Comparison of ENCODE assay signal across 9 mouse cellular contexts in genomic region chr2:118676839-118677741, GRCm38 (mm10). TPM values are rescaled to one million over a fixed set of nuclear protein-coding genes. Genes with fewer than 3 reads are reported as not detected.
DNase-seq lines count a peak whose midpoint lies in the region; ATAC-seq and TF ChIP-seq lines count a peak whose summit lies in the region.
"Had no signal": no experiment of that assay in that cellular context is flagged by ENCODE, and none has a peak within 500 bp of the region (broad histone marks: within the 10 kb centered on the region; RNA-seq: fewer than 3 reads in every experiment).

No protein-coding gene starts in this region.

- peak overlapping the region; percentile 66 for H3K9ac ChIP-seq in embryonic facial prominence, embryonic 13.5 days
- peak overlapping the region; percentile 74 for H3K9ac ChIP-seq in hindbrain, embryonic 13.5 days
- peak overlapping the region; percentile 40 for H3K9ac ChIP-seq in liver, embryonic 14.5 days (replicated peaks)
- peak overlapping the region; percentile 56 for H3K9ac ChIP-seq in neural tube, embryonic 14.5 days (replicated peaks; ENCODE audit: low read depth, low read length)

- TF ChIP-seq CTCF in E14TG2a.4 (conservative IDR thresholded peaks at IDR 0.05; ENCODE audit: low read length) = no peak
- TF ChIP-seq CTCF in liver, embryonic 14.5 days (IDR thresholded peaks at IDR 0.05; ENCODE audit: low read depth) = no peak

- H3K36me3 ChIP-seq in erythroblast, embryonic 14.5 days (ENCODE audit: control insufficient read depth) = no peaks in the 10 kb centered on the region
- H3K36me3 ChIP-seq in E14TG2a.4 (ENCODE audit: insufficient read depth, low read length) = 0 out of 2 replicates have a peak, but pooled peaks cover 4% of the 10 kb centered on the region
- H3K36me3 ChIP-seq in embryonic facial prominence, embryonic 13.5 days = no peaks in the 10 kb centered on the region
- peaks cover 8% of the 10 kb centered on the region; the same call in 1 of the 2 replicates for H3K36me3 ChIP-seq in hindbrain, embryonic 13.5 days
- H3K36me3 ChIP-seq in liver, embryonic 14.5 days (replicated peaks; ENCODE audit: control insufficient read depth, insufficient read depth, low read depth) = no peaks in the 10 kb centered on the region
- H3K36me3 ChIP-seq in neural tube, embryonic 14.5 days (ENCODE audit: control insufficient read depth, insufficient read depth, low read length) = no peaks in the 10 kb centered on the region

- H3K4me1 ChIP-seq in erythroblast, embryonic 14.5 days (ENCODE audit: control insufficient read depth) = peaks cover 26% of the 10 kb centered on the region
- H3K4me1 ChIP-seq in E14TG2a.4 (replicated peaks; ENCODE audit: low read depth, low read length) = peaks cover 53% of the 10 kb centered on the region
- peaks cover 19% of the 10 kb centered on the region for H3K4me1 ChIP-seq in embryonic facial prominence, embryonic 13.5 days
- peaks cover 13% of the 10 kb centered on the region for H3K4me1 ChIP-seq in hindbrain, embryonic 13.5 days (replicated peaks)
- H3K4me1 ChIP-seq in liver, embryonic 14.5 days (replicated peaks; ENCODE audit: control insufficient read depth in 2 of 2, insufficient read depth in 2 of 2, low read length in 1 of 2) = peaks cover 3 to 6% of the 10 kb centered on the region in 2 experiments
- H3K4me1 ChIP-seq in neural tube, embryonic 14.5 days (ENCODE audit: control insufficient read depth, insufficient read depth, low read length) = peaks cover 10% of the 10 kb centered on the region

- peak overlapping the region; percentile 95 for H3K4me2 ChIP-seq in embryonic facial prominence, embryonic 13.5 days
- H3K4me2 ChIP-seq in hindbrain, embryonic 13.5 days = peak overlapping the region; percentile 96
- H3K4me2 ChIP-seq in liver, embryonic 14.5 days (ENCODE audit: low read depth) = peak overlapping the region; percentile 86
- peak overlapping the region; percentile 93 for H3K4me2 ChIP-seq in neural tube, embryonic 14.5 days (ENCODE audit: low read depth, low read length)

- ATAC-seq in erythroblast, adult 5-6 weeks (replicated peaks; ENCODE audit: low FRiP score, poor library complexity, severe bottlenecking) = no peak
- ATAC-seq in embryonic facial prominence, embryonic 13.5 days (ENCODE audit: insufficient number of reproducible peaks, insufficient read depth, low FRiP score, low TSS enrichment, low read depth) = 0 out of 2 replicates have a peak, but pooled peaks have one; percentile 17
- peak; percentile 63 for ATAC-seq in hindbrain, embryonic 13.5 days (ENCODE audit: low FRiP score)
- peak; percentile 53; the same call in 1 of the 2 replicates for ATAC-seq in liver, embryonic 14.5 days (ENCODE audit: insufficient read depth)
- ATAC-seq in neural tube, embryonic 14.5 days (ENCODE audit: low read depth) = peak; percentile 47

- peaks cover 61% of the 10 kb centered on the region for H3K27me3 ChIP-seq in erythroblast, embryonic 14.5 days (ENCODE audit: control insufficient read depth)
- peaks cover 58% of the 10 kb centered on the region for H3K27me3 ChIP-seq in E14TG2a.4 (ENCODE audit: insufficient read depth, low read length)
- H3K27me3 ChIP-seq in embryonic facial prominence, embryonic 13.5 days = peaks cover 80% of the 10 kb centered on the region
- H3K27me3 ChIP-seq in hindbrain, embryonic 13.5 days = peaks cover 94% of the 10 kb centered on the region
- peaks cover 35% of the 10 kb centered on the region for H3K27me3 ChIP-seq in liver, embryonic 14.5 days (ENCODE audit: control insufficient read depth, insufficient read depth, low read length)
- H3K27me3 ChIP-seq in neural tube, embryonic 14.5 days (ENCODE audit: control insufficient read depth, insufficient read depth, low read length) = peaks cover 45% of the 10 kb centered on the region
- H3K27me3 ChIP-seq: CH12.LX had no signal

- H3K27ac ChIP-seq in embryonic facial prominence, embryonic 13.5 days = no peak overlapping the region
- no peak overlapping the region for H3K27ac ChIP-seq in hindbrain, embryonic 13.5 days
- no peak overlapping the region for H3K27ac ChIP-seq in liver, embryonic 14.5 days
- no peak overlapping the region for H3K27ac ChIP-seq in neural tube, embryonic 14.5 days (ENCODE audit: low read depth, low read length)

- H3K4me3 ChIP-seq in erythroblast, embryonic 14.5 days (replicated peaks) = peak overlapping the region; percentile 59
- peak overlapping the region; percentile 83 for H3K4me3 ChIP-seq in E14TG2a.4 (replicated peaks; ENCODE audit: low read length)
- peak overlapping the region; percentile 56 for H3K4me3 ChIP-seq in embryonic facial prominence, embryonic 13.5 days
- peak overlapping the region; percentile 55 for H3K4me3 ChIP-seq in hindbrain, embryonic 13.5 days
- peak overlapping the region; percentile 34 to 54 for H3K4me3 ChIP-seq in liver, embryonic 14.5 days (ENCODE audit: insufficient read depth in 1 of 2, low read depth in 2 of 2, low read length in 2 of 2)
- H3K4me3 ChIP-seq in neural tube, embryonic 14.5 days (ENCODE audit: low read depth, low read length) = peak overlapping the region; percentile 42

- peaks cover 3% of the 10 kb centered on the region; the same call in 1 of the 2 replicates for H3K9me3 ChIP-seq in erythroblast, embryonic 14.5 days (ENCODE audit: control insufficient read depth, low read length)
- H3K9me3 ChIP-seq in E14TG2a.4 (ENCODE audit: low read length) = no peaks in the 10 kb centered on the region; the same call in 1 of the 2 replicates
- no peaks in the 10 kb centered on the region for H3K9me3 ChIP-seq in embryonic facial prominence, embryonic 13.5 days
- no peaks in the 10 kb centered on the region for H3K9me3 ChIP-seq in hindbrain, embryonic 13.5 days
- no peaks in the 10 kb centered on the region for H3K9me3 ChIP-seq in liver, embryonic 14.5 days (ENCODE audit: control insufficient read depth, low read length)
- no peaks in the 10 kb centered on the region for H3K9me3 ChIP-seq in neural tube, embryonic 14.5 days (ENCODE audit: control insufficient read depth, low read length)

- no peak for TF ChIP-seq EP300 in liver, embryonic 14.5 days (IDR thresholded peaks at IDR 0.05; ENCODE audit: low read depth)

- no peak for DNase-seq in liver, embryonic 14.5 days (ENCODE audit: low read depth in 3 of 3, low spot score in 3 of 3)
- DNase-seq in frontal cortex, postnatal 10 days (ENCODE audit: low spot score in 2 of 2) = no peak

- WGBS in embryonic facial prominence, embryonic 13.5 days = under 1% methylated on average over 89 of the region's 89 CpGs
- WGBS in hindbrain, embryonic 13.5 days = 1% methylated on average over 85 of the region's 89 CpGs
- WGBS in liver, embryonic 14.5 days (ENCODE audit: insufficient replicate concordance) = 2% methylated on average over 85 of the region's 89 CpGs
- under 1% methylated on average over 80 of the region's 89 CpGs for WGBS in neural tube, embryonic 14.5 days

RNA-seq across cellular contexts. Expression of gene Pak6, which starts 14.0 kb away (rescaled TPM):
- 0.42 and 0.64 TPM in 2 replicates for polyA plus RNA-seq in erythroblast, embryonic 14.5 days (2012)
- not detected in 2 replicates for total RNA-seq in erythroblast, adult 5-6 weeks (2015; ENCODE audit: low replicate concordance)
- total RNA-seq in erythroblast, adult 5-6 weeks (2017; ENCODE audit: low replicate concordance) = 0.77 TPM in 1 of 2 replicates, not detected in the other
- 2.2 and 2.7 TPM in 2 replicates for polyA plus RNA-seq in embryonic facial prominence, embryonic 13.5 days (2015; fragmentation: Nextera tagmentation; extraction: Ambion mirVana)
- 22.0 and 23.2 TPM in 2 replicates for polyA plus RNA-seq in hindbrain, embryonic 13.5 days (2015; fragmentation: Nextera tagmentation; extraction: Ambion mirVana)
- 0.48 and 0.60 TPM in 2 replicates for polyA plus RNA-seq in liver, embryonic 14.5 days (2012; rRNA removed)
- polyA plus RNA-seq in liver, embryonic 14.5 days (2014; fragmentation: Nextera tagmentation; extraction: Ambion mirVana) = 0.17 and 0.68 TPM in 2 replicates
- polyA plus RNA-seq in neural tube, embryonic 14.5 days (2014; fragmentation: Nextera tagmentation; extraction: Ambion mirVana) = 29.4 and 39.1 TPM in 2 replicates

RNA-seq across cellular contexts. Expression of gene Ankrd63, which starts 26.7 kb away (rescaled TPM):
- 0.01 TPM in 1 of 2 replicates, not detected in the other for polyA plus RNA-seq in erythroblast, embryonic 14.5 days (2012)
- total RNA-seq in erythroblast, adult 5-6 weeks (2015; ENCODE audit: low replicate concordance) = 0.19 TPM in 1 of 2 replicates, not detected in the other
- total RNA-seq in erythroblast, adult 5-6 weeks (2017; ENCODE audit: low replicate concordance) = 0.14 TPM in 1 of 2 replicates, not detected in the other
- polyA plus RNA-seq in embryonic facial prominence, embryonic 13.5 days (2015; fragmentation: Nextera tagmentation; extraction: Ambion mirVana) = 0.07 TPM in 1 of 2 replicates, not detected in the other
- polyA plus RNA-seq in hindbrain, embryonic 13.5 days (2015; fragmentation: Nextera tagmentation; extraction: Ambion mirVana) = not detected in 2 replicates
- polyA plus RNA-seq in liver, embryonic 14.5 days (2012; rRNA removed) = 0.03 and 0.07 TPM in 2 replicates
- 0.03 TPM in 1 of 2 replicates, not detected in the other for polyA plus RNA-seq in liver, embryonic 14.5 days (2014; fragmentation: Nextera tagmentation; extraction: Ambion mirVana)
- not detected in 2 replicates for polyA plus RNA-seq in neural tube, embryonic 14.5 days (2014; fragmentation: Nextera tagmentation; extraction: Ambion mirVana)
- total RNA-seq: CH12.LX had no signal

RNA-seq across cellular contexts. Expression of gene Plcb2, which starts 51.1 kb away (rescaled TPM):
- 0.07 and 0.16 TPM in 2 replicates for polyA plus RNA-seq in erythroblast, embryonic 14.5 days (2012)
- total RNA-seq in erythroblast, adult 5-6 weeks (2015; ENCODE audit: low replicate concordance) = 30.7 and 38.9 TPM in 2 replicates
- total RNA-seq in erythroblast, adult 5-6 weeks (2017; ENCODE audit: low replicate concordance) = 13.7 and 17.6 TPM in 2 replicates
- polyA plus RNA-seq in embryonic facial prominence, embryonic 13.5 days (2015; fragmentation: Nextera tagmentation; extraction: Ambion mirVana) = 0.47 and 0.55 TPM in 2 replicates
- 0.48 and 0.64 TPM in 2 replicates for polyA plus RNA-seq in hindbrain, embryonic 13.5 days (2015; fragmentation: Nextera tagmentation; extraction: Ambion mirVana)
- polyA plus RNA-seq in liver, embryonic 14.5 days (2012; rRNA removed) = 2.6 and 3.1 TPM in 2 replicates
- polyA plus RNA-seq in liver, embryonic 14.5 days (2014; fragmentation: Nextera tagmentation; extraction: Ambion mirVana) = 1.5 and 1.7 TPM in 2 replicates
- 0.57 and 0.88 TPM in 2 replicates for polyA plus RNA-seq in neural tube, embryonic 14.5 days (2014; fragmentation: Nextera tagmentation; extraction: Ambion mirVana)
